Mouse (Mus musculus) embryonic facial prominence, embryonic 10.5 days (tissue): ENCODE results near the gene AI837181. TPM values are rescaled to one million over a fixed set of nuclear protein-coding genes. Genes with fewer than 3 reads are reported as not detected.

Source experiments
- DNase-seq: peaks from one replicate; pipeline ENCODE4 v3.0.0-alpha.2; 2017; ENCODE audit warnings: low spot score
- H3K27ac ChIP-seq: fragments of 300-500 bp; sonication (generic); replicated peaks from 2 replicates; pipeline ENCODE4 v1.5.1; 2016; ENCODE audit warnings: mild to moderate bottlenecking
- H3K27me3 ChIP-seq: fragments of 300-500 bp; sonication (generic); replicated peaks from 2 replicates; pipeline ENCODE4 v1.6.1; 2016; ENCODE audit warnings: low read depth, mild to moderate bottlenecking; ENCODE audit not compliant: poor library complexity, severe bottlenecking
- H3K36me3 ChIP-seq: fragments of 300-500 bp; sonication (generic); replicated peaks from 2 replicates; pipeline ENCODE4 v1.6.1; 2016; ENCODE audit warnings: mild to moderate bottlenecking, moderate library complexity
- H3K4me1 ChIP-seq: fragments of 300-500 bp; sonication (generic); 2 replicates; pipeline ENCODE4 v1.6.1; 2016
- H3K4me3 ChIP-seq: fragments of 300-500 bp; sonication (generic); 2 replicates; pipeline ENCODE4 v1.5.1; 2016; ENCODE audit warnings: mild to moderate bottlenecking, moderate library complexity
- H3K9me3 ChIP-seq: fragments of 300-500 bp; sonication (generic); 2 replicates; pipeline ENCODE4 v1.6.1; 2016; ENCODE audit warnings: mild to moderate bottlenecking
- WGBS: fragments of 180-500 bp; shearing (Covaris S2); methylation state at CpG from one replicate; pipeline ENCODE4 v1.1.7; 2016; 5-methylcytosine and 5-hydroxymethylcytosine counted together
- polyA plus RNA-seq: library from polyadenylated mRNA; unstranded; fragments of >200 nt; fragmentation: Nextera tagmentation; extraction: Ambion mirVana; gene quantifications from 2 replicates; pipeline ENCODE4 v1.2.1, GENCODE M21; 2016

Gene AI837181
- polyA plus RNA-seq, 1 experiment from 2014 or later = 55.0 TPM

DNA sequence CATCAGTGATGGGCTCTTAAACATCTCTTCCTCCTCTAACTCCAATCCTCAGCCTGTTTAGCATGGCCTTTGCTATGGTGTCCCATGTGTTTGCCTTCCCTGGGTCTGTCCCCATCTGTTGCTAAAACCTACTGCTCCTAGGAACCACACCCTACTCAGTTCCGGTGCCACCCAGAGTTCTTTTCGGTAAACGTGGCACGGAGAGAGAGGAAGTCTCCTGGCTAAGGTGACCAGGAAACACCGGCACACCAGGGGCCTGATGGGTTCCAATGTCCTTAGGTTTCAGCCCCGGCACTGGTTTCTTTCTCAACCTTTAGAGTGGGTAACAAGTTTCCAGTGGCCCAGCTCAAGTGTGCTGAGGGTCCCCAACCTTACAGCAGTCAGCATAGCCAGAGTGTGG, 4.4 kb upstream of the AI837181 start:
- 92% methylated on average over 6 of the region's 6 CpGs for WGBS
- Histone ChIP-seq H3K9me3 (no peaks in the 10 kb centered on the region), H3K4me1 (peaks cover 19% of the 10 kb centered on the region), H3K27me3 (no peaks in the 10 kb centered on the region), H3K36me3 (peaks cover 59% of the 10 kb centered on the region), H3K27ac (no peak overlapping the region), H3K4me3 (no peak overlapping the region)
- no peak for DNase-seq

DNA sequence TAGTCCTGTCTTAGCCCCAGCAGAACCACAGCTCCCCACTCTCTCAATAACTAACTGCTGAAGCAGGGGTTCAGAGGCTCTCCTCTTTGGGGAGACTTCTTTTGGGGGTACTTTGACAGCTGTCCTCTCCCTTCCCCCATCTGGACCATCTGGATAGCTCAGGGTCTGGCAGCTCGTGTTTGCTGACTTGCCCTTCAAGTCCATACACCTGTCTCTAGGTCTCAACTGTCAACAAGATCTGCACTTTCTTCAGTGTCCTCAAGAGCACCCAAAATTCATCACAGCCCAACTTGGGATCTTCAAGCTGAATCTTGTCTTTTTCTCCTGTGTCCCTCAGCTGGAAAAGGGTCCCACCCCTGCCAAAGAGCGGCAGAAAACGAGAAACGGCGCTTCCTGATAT, 3.2 kb upstream of the AI837181 start:
- no peak for DNase-seq
- 87% methylated on average over 5 of the region's 5 CpGs for WGBS
- H3K9me3 ChIP-seq = no peaks in the 10 kb centered on the region
- peak overlapping the region; percentile 6; the same call in 1 of the 2 replicates for H3K4me3 ChIP-seq
- peaks cover 65% of the 10 kb centered on the region for H3K36me3 ChIP-seq
- H3K4me1 ChIP-seq = peaks cover 31% of the 10 kb centered on the region
- no peak overlapping the region for H3K27ac ChIP-seq
- H3K27me3 ChIP-seq = no peaks in the 10 kb centered on the region

DNA sequence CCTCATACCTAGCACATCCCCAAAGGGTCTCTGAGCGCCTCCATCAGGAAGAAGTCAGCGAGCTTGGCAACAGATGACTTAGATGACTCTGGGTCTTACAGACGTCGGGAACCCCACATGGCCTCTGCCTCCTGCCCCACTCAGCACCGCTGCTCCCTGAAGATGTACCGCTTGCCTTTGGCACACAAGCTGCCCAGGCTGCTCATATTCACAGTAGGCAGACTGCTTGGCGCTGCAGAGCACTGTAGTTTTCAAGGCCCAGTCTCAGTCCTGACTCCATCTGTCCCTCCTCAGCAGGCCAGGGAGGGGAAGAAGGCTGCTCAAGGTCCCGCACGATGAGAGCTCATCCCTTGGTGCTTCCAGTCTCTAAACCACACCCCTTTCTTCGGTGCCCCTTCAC, 2.7 kb upstream of the AI837181 start:
- DNase-seq = no peak
- peak overlapping the region; percentile 6; the same call in 1 of the 2 replicates for H3K4me3 ChIP-seq
- peaks cover 70% of the 10 kb centered on the region for H3K36me3 ChIP-seq

DNA sequence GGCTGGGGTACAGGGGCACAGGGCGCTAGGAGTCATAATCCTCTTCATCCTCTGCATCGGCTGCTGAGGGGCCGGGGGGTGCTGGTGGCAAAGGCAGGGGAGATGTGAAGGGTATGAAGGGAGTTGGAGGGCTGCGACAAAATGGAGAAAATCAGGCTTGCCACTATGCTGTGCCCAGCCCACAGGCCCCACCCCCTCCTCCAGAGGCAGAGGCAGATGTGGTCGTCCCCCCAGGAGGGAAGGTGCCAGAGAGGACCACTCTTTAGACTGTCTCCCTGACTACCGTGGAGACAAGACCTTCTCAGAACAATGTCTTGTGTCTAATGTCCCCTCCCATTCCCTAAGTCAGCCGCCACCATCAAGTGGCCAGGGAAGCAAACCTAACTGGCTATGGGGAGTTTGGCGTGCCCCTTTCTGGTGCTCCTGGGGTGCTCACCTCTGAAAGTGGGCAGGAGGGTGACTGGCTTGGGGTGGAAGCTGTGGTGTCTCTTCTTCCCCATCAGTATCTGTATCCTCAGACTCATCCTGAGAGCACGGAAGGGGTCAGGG, 2.0 kb upstream of the AI837181 start:
- Histone ChIP-seq H3K36me3 (peaks cover 68% of the 10 kb centered on the region), H3K4me1 (peaks cover 36% of the 10 kb centered on the region), H3K27ac (0 out of 2 replicates have a peak overlapping the region, but pooled peaks have one; percentile 97), H3K27me3 (no peaks in the 10 kb centered on the region), H3K9me3 (no peaks in the 10 kb centered on the region), H3K4me3 (peak overlapping the region; percentile 89)
- WGBS = 83% methylated on average over 9 of the region's 9 CpGs
- DNase-seq = no peak

More for the DNA sequence above, 2.7 kb upstream of the AI837181 start:
- Histone ChIP-seq H3K27me3 (no peaks in the 10 kb centered on the region), H3K9me3 (no peaks in the 10 kb centered on the region), H3K4me1 (peaks cover 34% of the 10 kb centered on the region), H3K27ac (no peak overlapping the region)
- WGBS = 88% methylated on average over 10 of the region's 10 CpGs

DNA sequence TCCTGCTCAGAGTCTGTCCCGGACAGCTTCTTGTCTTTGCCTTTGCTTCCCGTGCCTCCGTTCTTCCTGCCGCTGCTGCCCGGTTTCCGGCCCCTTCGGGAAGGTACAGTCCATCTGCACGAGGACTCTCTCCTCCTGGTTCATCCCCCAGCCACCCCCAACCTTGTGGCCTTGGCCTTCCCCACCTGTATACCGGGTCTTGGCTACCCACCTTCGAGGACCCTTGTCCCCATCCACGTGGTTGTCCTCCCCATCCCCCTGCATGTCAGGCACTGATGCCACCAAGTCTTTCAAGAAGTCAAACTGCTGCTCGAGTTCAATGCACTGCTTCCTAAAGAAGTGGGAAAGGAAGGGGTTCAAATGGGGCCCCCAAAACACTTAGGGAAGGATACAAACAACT, 1.4 kb upstream of the AI837181 start:
- DNase-seq = no peak
- Histone ChIP-seq H3K4me3 (peak overlapping the region; percentile 89), H3K27ac (peak overlapping the region; percentile 97), H3K27me3 (no peaks in the 10 kb centered on the region), H3K4me1 (peaks cover 38% of the 10 kb centered on the region), H3K36me3 (peaks cover 68% of the 10 kb centered on the region), H3K9me3 (no peaks in the 10 kb centered on the region)
- WGBS = 66% methylated on average over 12 of the region's 12 CpGs

DNA sequence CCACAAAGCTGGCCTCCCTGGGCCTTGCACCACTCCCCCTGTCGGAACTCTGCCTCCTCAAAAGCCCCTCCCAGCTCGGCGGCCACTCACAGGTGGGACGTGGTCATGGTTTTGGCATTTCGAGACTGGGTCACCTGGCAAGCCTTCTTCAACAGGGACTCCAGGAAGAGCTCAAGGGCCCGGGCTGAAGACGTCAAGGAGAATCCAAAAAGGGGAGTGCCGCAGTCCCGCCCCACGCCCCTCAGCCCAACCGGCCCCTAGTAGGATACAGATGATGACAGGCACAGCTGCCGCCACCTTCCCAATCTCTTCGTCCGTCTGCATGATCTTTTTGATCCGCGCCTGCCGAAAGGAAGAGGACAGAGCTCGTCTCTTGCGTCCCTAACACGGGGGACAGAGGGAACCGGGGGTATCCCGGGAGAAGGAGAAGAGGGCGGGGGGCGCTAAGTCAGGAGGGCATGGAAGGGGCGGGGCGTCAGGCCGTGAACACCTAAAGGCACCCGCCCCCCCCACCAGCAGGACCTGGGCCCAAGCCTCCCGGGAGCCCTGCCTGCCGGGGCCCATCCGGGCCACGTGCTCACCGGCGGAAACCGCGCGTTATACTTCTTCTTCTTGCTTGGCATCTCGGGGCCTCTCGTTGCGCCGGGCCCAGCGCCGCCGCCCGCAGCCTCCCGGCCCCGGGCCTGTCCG, 707 bp upstream of the AI837181 start:
- DNase-seq = no peak
- Histone ChIP-seq H3K4me3 (peak overlapping the region; percentile 89), H3K4me1 (peaks cover 38% of the 10 kb centered on the region), H3K27me3 (no peaks in the 10 kb centered on the region), H3K27ac (peak overlapping the region; percentile 97), H3K36me3 (peaks cover 74% of the 10 kb centered on the region), H3K9me3 (no peaks in the 10 kb centered on the region)
- WGBS = under 1% methylated on average over 48 of the region's 48 CpGs

DNA sequence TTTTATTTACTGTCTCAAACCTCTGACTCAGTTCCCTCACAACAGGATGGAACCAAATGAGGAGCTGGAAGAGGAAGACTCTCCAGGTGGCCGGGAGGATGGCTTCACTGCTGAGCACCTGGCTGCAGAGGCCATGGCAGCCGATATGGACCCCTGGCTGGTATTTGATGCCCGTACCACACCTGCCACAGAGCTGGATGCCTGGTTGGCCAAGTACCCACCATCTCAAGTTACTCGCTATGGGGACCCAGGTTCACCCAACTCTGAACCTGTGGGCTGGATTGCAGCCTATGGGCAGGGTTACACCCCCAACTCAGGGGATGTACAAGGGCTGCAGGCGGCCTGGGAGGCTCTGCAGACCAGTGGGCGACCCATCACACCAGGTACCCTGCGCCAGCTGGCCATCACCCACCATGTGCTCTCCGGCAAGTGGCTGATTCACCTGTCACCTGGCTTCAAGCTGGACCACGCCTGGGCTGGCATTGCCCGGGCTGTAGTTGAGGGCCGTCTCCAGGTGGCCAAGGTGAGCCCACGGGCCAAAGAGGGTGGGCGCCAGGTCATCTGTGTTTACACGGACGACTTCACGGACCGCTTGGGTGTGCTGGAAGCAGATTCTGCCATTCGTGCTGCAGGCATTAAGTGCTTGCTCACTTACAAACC, 1.1 kb downstream of the AI837181 start:
- peak overlapping the region; percentile 89 for H3K4me3 ChIP-seq
- WGBS = 92% methylated on average over 18 of the region's 18 CpGs
- H3K27ac ChIP-seq = peak overlapping the region; percentile 97
- no peaks in the 10 kb centered on the region for H3K9me3 ChIP-seq
- H3K4me1 ChIP-seq = peaks cover 38% of the 10 kb centered on the region
- no peak for DNase-seq
- peaks cover 58% of the 10 kb centered on the region for H3K36me3 ChIP-seq
- H3K27me3 ChIP-seq = no peaks in the 10 kb centered on the region

DNA sequence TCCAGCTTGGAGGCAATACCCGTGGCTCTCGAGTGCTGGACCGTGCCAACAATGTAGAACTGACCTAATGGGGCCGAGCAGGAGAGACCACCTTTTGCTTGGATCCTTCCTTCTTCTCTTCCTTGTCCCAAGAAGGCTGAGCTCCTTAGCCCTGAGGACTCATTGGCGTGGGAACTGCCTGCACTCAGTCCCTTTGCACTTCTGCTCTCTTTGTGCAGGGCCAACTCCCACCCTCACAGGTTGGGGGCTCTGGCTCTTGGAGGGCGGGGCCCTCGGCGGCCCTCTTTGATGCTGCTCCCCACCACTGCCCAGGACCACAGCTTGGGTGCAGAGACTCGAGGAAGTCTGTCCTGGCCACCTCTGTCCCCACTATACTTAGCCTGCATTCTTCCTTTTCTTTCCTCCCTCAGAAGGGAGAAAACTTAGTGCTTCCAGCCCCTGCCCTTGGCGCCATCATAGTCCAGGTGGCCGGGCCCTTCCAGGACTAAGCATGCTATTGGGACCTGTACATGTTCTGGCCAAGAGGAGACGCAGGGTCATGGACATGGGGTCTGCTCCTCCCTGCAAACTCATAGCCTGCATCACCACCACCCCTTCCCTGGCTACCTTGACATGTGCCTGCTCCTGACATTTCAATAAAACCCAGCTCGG, 1.8 kb downstream of the AI837181 start:
- Histone ChIP-seq H3K4me3 (peak overlapping the region; percentile 89; the same call in 1 of the 2 replicates), H3K9me3 (no peaks in the 10 kb centered on the region), H3K4me1 (peaks cover 43% of the 10 kb centered on the region), H3K27ac (peak overlapping the region; percentile 97; the same call in 1 of the 2 replicates), H3K36me3 (peaks cover 50% of the 10 kb centered on the region), H3K27me3 (no peaks in the 10 kb centered on the region)
- WGBS = 92% methylated on average over 13 of the region's 13 CpGs
- no peak for DNase-seq

DNA sequence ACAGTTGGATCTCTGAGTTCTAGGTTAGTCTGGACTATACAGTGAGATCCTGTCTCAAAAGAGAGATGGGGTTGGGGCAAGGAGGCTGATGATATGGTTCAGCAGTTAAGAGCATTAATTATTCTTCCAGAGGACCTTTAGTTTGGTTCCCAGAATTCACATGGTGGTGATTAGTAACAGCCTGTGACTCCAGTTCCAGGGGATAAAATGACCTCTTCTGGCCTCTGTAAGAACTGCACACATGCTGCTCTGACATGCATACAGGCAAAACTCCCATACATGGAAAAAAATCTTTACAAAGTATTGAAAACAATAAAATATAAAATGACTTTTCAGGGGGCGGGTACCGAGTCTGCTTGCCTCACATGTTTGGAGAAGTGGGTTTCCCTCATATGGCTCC, 3.1 kb downstream of the AI837181 start:
- Histone ChIP-seq H3K4me1 (peaks cover 41% of the 10 kb centered on the region), H3K27me3 (no peaks in the 10 kb centered on the region), H3K27ac (no peak overlapping the region), H3K4me3 (no peak overlapping the region), H3K36me3 (peaks cover 37% of the 10 kb centered on the region), H3K9me3 (no peaks in the 10 kb centered on the region)
- WGBS = 90% methylated on average over 2 of the region's 2 CpGs
- no peak for DNase-seq

DNA sequence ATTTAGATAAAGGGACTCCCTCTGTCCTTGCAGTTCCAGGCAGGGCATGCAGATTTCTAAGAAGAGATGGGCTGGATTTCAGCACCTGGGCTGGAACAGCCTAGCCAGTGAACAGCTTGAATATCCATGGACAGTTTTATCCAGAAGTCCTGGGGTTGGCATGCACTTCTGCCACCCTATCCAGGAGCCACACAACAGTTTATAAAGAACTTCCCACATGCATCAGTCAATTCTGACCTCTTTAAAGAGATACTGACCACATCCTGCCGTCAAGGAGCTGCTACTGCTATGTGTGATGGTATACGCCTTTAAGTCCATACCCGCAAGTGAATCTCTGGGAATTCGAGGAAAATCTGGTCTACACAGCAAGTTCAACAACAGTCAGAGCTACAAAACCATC, 4.3 kb downstream of the AI837181 start:
- no peaks in the 10 kb centered on the region for H3K27me3 ChIP-seq
- H3K36me3 ChIP-seq = peaks cover 31% of the 10 kb centered on the region
- peaks cover 41% of the 10 kb centered on the region for H3K4me1 ChIP-seq
- H3K4me3 ChIP-seq = no peak overlapping the region
- H3K27ac ChIP-seq = no peak overlapping the region
- no peak for DNase-seq
- no peaks in the 10 kb centered on the region for H3K9me3 ChIP-seq
- 87% methylated on average over 4 of the region's 4 CpGs for WGBS

DNA sequence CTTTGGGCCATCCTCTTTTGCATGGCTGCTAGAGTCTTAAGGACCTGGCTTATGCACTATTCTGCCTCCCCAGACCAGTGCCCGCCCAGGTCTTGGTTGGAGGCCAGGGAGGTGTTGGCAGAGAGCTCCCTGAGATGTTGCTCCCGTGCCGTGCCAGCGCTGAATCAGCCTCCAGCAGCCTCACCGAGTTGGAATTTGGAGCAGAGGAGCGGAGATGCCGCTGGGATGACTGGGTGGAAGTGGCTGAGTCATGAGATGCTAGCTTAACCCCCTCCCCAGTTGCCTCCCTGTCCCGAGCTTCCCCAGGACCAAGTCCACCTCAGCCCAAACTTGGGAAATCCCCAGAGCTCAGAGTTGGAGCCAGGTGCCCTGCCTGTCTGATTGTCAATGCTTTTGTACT, 4.9 kb downstream of the AI837181 start:
- Histone ChIP-seq H3K27ac (no peak overlapping the region), H3K27me3 (no peaks in the 10 kb centered on the region), H3K4me1 (peaks cover 47% of the 10 kb centered on the region), H3K4me3 (no peak overlapping the region), H3K9me3 (no peaks in the 10 kb centered on the region), H3K36me3 (peaks cover 31% of the 10 kb centered on the region)
- no peak for DNase-seq
- WGBS = 73% methylated on average over 8 of the region's 8 CpGs

DNA sequence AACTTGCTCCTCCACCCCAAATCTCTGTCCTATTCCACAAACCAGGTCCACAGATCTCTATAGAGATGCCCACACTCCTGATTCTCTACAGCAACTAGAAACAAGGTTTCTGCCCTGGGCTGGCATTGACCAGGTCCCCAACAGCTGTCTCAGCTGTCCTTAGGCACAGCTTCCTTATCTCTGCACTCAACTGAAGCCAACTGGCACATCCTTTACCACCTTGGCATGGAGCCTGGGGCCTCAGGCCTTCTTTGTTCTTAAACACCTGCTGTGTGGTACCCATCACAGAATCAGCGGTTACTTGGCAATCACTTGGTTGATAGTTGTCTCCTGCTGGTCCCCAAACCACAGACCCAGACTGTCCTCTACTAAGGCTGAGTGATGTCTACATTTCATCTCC, 5.5 kb downstream of the AI837181 start:
- 89% methylated on average over 1 of the region's 1 CpGs for WGBS
- no peaks in the 10 kb centered on the region for H3K9me3 ChIP-seq
- H3K27ac ChIP-seq = no peak overlapping the region
- peaks cover 31% of the 10 kb centered on the region for H3K36me3 ChIP-seq
- no peak overlapping the region for H3K4me3 ChIP-seq
- no peaks in the 10 kb centered on the region for H3K27me3 ChIP-seq
- DNase-seq = no peak
- H3K4me1 ChIP-seq = peaks cover 49% of the 10 kb centered on the region
